Mouse (Mus musculus) hindbrain, embryonic 11.5 days (tissue): ENCODE data around the gene Ank. TPM values are rescaled to one million over a fixed set of nuclear protein-coding genes. Genes with fewer than 3 reads are reported as not detected.
A peak's percentile ranks its signal among the peaks of the same experiment; 100 is the strongest.

Experiments used
- ATAC-seq: fragments of 200-750 bp; cut with Nextera tagmentation; 2 replicates; pipeline ENCODE4 v1.8.0; 2017; ENCODE audit warnings: mild to moderate bottlenecking, moderate TSS enrichment, moderate library complexity; ENCODE audit not compliant: low FRiP score
- DNase-seq: peaks from one replicate; pipeline ENCODE4 v3.0.0-alpha.2; 2015; ENCODE audit warnings: low spot score
- H3K27ac ChIP-seq: fragments of 300-500 bp; sonication (generic); 2 replicates; pipeline ENCODE4 v1.5.1; 2014; ENCODE audit warnings: mild to moderate bottlenecking, low read depth, low read length
- H3K27me3 ChIP-seq: fragments of 300-500 bp; sonication (generic); 2 replicates; pipeline ENCODE4 v1.6.1; 2014; ENCODE audit warnings: mild to moderate bottlenecking, low read length, moderate library complexity, mixed read lengths; ENCODE audit not compliant: control insufficient read depth, insufficient read depth
- H3K36me3 ChIP-seq: fragments of 300-500 bp; sonication (generic); 2 replicates; pipeline ENCODE4 v1.6.1; 2014; ENCODE audit warnings: mild to moderate bottlenecking, low read length, moderate library complexity, mixed read lengths; ENCODE audit not compliant: control insufficient read depth, insufficient read depth
- H3K4me1 ChIP-seq: fragments of 300-500 bp; sonication (generic); replicated peaks from 2 replicates; pipeline ENCODE4 v1.6.1; 2014; ENCODE audit warnings: low read length, mixed read lengths; ENCODE audit not compliant: control insufficient read depth, insufficient read depth
- H3K4me2 ChIP-seq: fragments of 300-500 bp; sonication (generic); replicated peaks from 2 replicates; pipeline ENCODE4 v1.6.1; 2014; ENCODE audit warnings: mild to moderate bottlenecking, low read depth, low read length
- H3K4me3 ChIP-seq: fragments of 300-500 bp; sonication (generic); 2 replicates; pipeline ENCODE4 v1.5.1; 2014; ENCODE audit warnings: low read depth, low read length
- H3K9ac ChIP-seq: fragments of 300-500 bp; sonication (generic); 2 replicates; pipeline ENCODE4 v1.6.1; 2014; ENCODE audit warnings: low read depth, low read length
- H3K9me3 ChIP-seq: fragments of 300-500 bp; sonication (generic); 2 replicates; pipeline ENCODE4 v1.6.1; 2016; ENCODE audit warnings: low read length; ENCODE audit not compliant: control insufficient read depth
- WGBS: fragments of 180-500 bp; shearing (Covaris S2); extraction: QIAGEN DNeasy Blood & Tissue Kit; methylation state at CpG from one replicate; pipeline ENCODE4 v1.1.7; 2014; 5-methylcytosine and 5-hydroxymethylcytosine counted together
- polyA plus RNA-seq: library from polyadenylated mRNA; unstranded; fragments of >200 nt; fragmentation: Nextera tagmentation; extraction: Ambion mirVana; gene quantifications from 2 replicates; pipeline ENCODE4 v1.2.1, GENCODE M21; 2014

Ank gene
- polyA plus RNA-seq, 1 experiment from 2014 or later: 12.1 TPM

DNA sequence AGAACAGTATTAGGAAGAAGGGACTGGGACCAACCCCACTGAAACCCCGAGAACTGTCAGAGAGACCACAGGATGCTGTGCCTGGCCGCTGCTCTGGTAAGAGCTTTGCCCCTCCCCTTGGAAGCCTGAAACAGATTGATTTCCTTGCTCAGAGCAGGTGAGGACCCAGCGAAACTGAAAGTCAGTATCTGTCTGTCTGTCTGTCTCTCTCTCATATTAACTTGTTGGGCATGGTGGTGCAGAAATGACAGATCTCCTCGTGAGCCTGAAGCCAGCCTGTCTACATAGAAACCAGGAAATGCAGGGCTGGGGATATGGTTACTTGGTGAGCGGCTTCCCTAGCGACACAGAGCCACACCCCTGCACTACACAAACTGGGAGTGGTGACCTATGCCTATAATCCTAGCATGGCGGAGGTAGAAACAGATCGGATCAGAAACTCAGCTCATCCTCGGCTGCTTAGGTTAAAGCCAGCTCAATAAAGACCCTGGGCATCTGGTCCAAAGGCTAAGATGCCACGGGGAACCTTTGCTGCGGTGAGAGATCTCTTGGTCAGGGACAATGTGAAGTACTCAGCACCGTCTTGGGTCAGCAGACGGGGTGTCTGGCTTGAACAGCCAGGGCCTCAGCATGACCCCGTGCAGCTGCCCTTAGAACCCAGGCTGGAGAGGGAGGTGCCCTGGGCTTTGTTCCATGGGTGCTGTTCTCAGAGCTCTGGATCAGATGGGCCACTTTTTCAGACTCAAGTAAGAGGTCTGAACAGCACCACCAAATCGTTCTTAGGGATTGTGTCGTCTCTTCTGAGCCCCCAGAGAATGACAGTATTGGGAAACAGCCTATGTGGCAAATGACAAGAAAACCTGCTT, 111.7 kb downstream of the Ank start:
- no peak overlapping the region for H3K27ac ChIP-seq
- H3K4me2 ChIP-seq: no peak overlapping the region
- H3K4me1 ChIP-seq: 0 out of 2 replicates have a peak, but pooled peaks cover 6% of the 10 kb centered on the region
- no peaks in the 10 kb centered on the region for H3K9me3 ChIP-seq
- ATAC-seq (no peak), DNase-seq (no peak)
- no peak overlapping the region for H3K9ac ChIP-seq
- H3K4me3 ChIP-seq: no peak overlapping the region
- 0 out of 2 replicates have a peak, but pooled peaks cover 2% of the 10 kb centered on the region for H3K36me3 ChIP-seq
- 84% methylated on average over 16 of the region's 16 CpGs for WGBS
- H3K27me3 ChIP-seq: no peaks in the 10 kb centered on the region

DNA sequence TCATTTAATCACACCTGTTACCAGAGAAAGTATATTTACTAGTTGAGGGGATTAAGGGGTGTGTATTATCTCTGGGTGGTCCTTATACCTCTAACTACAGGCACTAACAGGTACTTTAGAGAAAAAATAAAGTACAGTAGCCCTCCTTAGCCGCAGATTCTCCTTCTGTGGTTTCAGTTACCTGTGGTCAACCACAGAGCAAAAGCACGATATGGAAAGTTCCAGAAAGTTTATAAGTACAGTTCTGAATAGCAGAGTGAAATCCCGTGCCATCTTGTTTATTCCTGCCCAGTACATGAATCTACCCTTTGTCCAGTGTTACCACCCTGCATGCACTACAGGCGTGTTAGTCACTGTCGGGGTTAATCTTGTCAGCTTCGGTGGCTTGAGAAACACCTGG, 112.4 kb downstream of the Ank start:
- no peaks in the 10 kb centered on the region for H3K9me3 ChIP-seq
- 0 out of 2 replicates have a peak, but pooled peaks cover 6% of the 10 kb centered on the region for H3K4me1 ChIP-seq
- H3K4me2 ChIP-seq: no peak overlapping the region
- 92% methylated on average over 6 of the region's 6 CpGs for WGBS
- no peaks in the 10 kb centered on the region for H3K27me3 ChIP-seq
- no peak overlapping the region for H3K4me3 ChIP-seq
- no peak overlapping the region for H3K9ac ChIP-seq
- no peak overlapping the region for H3K27ac ChIP-seq
- DNase-seq: no peak
- 0 out of 2 replicates have a peak, but pooled peaks cover 2% of the 10 kb centered on the region for H3K36me3 ChIP-seq
- ATAC-seq: no peak

DNA sequence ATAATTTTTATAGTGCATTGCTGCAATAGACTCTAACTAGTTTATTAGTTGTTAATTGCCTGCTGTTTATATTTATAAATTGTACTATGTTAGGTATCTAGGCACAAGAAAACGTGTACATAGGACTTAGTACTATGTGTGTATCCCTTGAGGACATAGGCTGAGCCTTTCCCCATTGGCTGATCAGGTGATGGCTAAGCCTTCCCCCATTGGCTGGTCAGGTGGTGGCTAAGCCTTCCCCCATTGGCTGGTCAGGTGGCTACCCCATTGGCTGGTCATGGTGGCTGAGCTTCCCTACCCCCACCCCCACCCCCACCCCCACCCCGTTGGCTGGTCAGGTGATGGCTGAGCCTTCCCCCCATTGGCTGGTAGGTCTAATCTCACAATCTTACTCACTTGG, 113.4 kb downstream of the Ank start:
- H3K4me1 ChIP-seq: 0 out of 2 replicates have a peak, but pooled peaks cover 6% of the 10 kb centered on the region
- ATAC-seq: no peak

DNA sequence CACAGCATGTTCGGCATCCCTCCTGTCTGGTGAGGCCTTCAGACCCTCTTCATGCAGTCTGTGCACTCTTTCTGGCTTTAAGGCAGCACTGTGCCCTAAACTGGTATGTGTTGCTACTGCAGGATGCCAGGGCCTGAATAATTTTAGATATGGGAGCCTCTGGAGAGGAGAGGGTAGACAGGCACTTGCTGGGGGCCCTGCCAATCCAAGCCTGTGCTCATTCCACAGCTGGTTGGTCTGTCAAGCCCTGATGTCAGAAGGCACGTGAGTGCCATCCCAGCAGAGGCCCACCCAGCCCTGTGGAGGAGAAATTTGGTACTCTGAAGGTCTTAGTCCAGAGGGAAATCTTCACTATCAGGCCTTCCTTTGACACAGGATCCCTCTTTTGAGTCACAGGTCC, 114.3 kb downstream of the Ank start:
- WGBS: 74% methylated on average over 2 of the region's 2 CpGs
- Histone ChIP-seq H3K27ac (no peak overlapping the region), H3K9me3 (no peaks in the 10 kb centered on the region), H3K9ac (no peak overlapping the region), H3K4me2 (no peak overlapping the region), H3K27me3 (no peaks in the 10 kb centered on the region), H3K4me3 (no peak overlapping the region), H3K4me1 (0 out of 2 replicates have a peak, but pooled peaks cover 6% of the 10 kb centered on the region), H3K36me3 (0 out of 2 replicates have a peak, but pooled peaks cover 2% of the 10 kb centered on the region)
- no peak for ATAC-seq
- no peak for DNase-seq

More for the DNA sequence above, 113.4 kb downstream of the Ank start:
- Histone ChIP-seq H3K4me2 (no peak overlapping the region), H3K36me3 (0 out of 2 replicates have a peak, but pooled peaks cover 2% of the 10 kb centered on the region), H3K27ac (no peak overlapping the region), H3K27me3 (no peaks in the 10 kb centered on the region), H3K4me3 (no peak overlapping the region), H3K9me3 (no peaks in the 10 kb centered on the region), H3K9ac (no peak overlapping the region)
- WGBS: 85% methylated on average over 2 of the region's 2 CpGs
- no peak for DNase-seq

DNA sequence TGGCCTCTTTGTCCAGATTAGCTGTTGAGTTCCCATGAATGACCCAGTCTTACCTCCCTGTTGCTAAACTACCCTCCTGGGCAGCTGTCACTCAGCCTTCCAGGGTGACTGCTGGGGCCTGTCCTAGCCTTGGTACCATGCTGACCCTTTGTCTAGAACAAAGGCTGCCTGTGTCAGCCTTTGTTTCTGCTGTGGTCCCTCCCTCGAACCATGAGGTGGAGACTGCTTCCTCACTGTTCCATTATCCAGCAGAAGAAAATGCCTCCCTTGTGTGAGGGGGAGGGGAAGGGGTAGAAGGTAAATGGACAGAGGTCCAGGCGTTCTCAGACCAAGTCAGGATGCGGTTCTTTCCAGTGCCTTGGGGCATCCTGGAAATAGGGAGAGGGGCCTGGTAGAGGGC, 115.2 kb downstream of the Ank start:
- ATAC-seq (peak; percentile 91), DNase-seq (peak; percentile 62)
- Histone ChIP-seq H3K36me3 (0 out of 2 replicates have a peak, but pooled peaks cover 2% of the 10 kb centered on the region), H3K9ac (no peak overlapping the region), H3K4me3 (no peak overlapping the region), H3K4me1 (0 out of 2 replicates have a peak, but pooled peaks cover 6% of the 10 kb centered on the region), H3K9me3 (no peaks in the 10 kb centered on the region), H3K27ac (peak overlapping the region; percentile 56), H3K27me3 (no peaks in the 10 kb centered on the region), H3K4me2 (no peak overlapping the region)
- 22% methylated on average over 3 of the region's 3 CpGs for WGBS

DNA sequence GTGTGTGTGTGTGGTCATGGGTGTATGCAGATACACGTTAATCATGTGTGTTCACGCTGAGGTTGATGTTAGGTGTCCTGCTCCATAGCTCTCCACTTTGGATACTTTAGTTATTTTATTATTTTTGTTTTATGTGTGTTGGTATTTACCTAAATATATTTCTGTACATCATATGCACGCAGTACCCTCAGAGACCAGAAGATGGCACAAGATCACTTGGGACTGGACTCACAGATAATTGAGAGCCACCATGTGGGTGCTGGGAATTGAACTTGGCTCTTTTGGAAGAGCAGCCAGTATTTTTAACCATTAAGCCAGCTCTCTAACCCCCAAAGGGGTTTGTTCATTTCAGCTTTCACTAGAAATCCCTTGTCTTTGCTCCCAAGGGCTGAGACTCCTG, 116.0 kb downstream of the Ank start:
- Histone ChIP-seq H3K9ac (no peak overlapping the region), H3K27ac (no peak overlapping the region; the same call in 1 of the 2 replicates), H3K36me3 (0 out of 2 replicates have a peak, but pooled peaks cover 2% of the 10 kb centered on the region), H3K27me3 (no peaks in the 10 kb centered on the region), H3K9me3 (no peaks in the 10 kb centered on the region), H3K4me3 (no peak overlapping the region), H3K4me1 (0 out of 2 replicates have a peak, but pooled peaks cover 6% of the 10 kb centered on the region), H3K4me2 (no peak overlapping the region)
- DNase-seq: peak; percentile 52
- no peak; the same call in 1 of the 2 replicates for ATAC-seq
- WGBS: 88% methylated on average over 3 of the region's 3 CpGs

DNA sequence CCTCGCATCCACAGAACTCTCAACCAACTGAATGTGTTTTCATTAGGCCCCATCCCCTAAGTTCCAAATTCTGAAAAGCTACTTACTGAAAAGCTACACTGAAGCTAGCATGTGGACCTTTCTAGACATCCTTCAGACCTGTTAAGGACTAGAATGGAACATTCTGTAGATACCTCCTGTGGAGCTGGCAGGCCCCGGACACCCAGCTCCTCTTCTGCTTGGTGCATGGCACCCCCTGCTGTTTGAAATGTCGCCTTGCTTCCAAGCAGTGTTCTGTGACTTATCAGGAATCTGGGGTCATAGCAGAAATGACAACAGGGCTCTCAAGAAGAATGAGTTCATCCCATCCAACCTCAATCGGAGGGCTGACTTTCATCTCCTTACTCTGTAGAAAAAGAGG, 116.6 kb downstream of the Ank start:
- peak; percentile 50 for DNase-seq
- Histone ChIP-seq H3K4me2 (no peak overlapping the region), H3K27me3 (no peaks in the 10 kb centered on the region), H3K36me3 (0 out of 2 replicates have a peak, but pooled peaks cover 2% of the 10 kb centered on the region), H3K9ac (no peak overlapping the region), H3K27ac (no peak overlapping the region), H3K9me3 (no peaks in the 10 kb centered on the region), H3K4me1 (0 out of 2 replicates have a peak, but pooled peaks cover 6% of the 10 kb centered on the region), H3K4me3 (no peak overlapping the region)
- ATAC-seq: no peak
- 80% methylated on average over 4 of the region's 4 CpGs for WGBS

DNA sequence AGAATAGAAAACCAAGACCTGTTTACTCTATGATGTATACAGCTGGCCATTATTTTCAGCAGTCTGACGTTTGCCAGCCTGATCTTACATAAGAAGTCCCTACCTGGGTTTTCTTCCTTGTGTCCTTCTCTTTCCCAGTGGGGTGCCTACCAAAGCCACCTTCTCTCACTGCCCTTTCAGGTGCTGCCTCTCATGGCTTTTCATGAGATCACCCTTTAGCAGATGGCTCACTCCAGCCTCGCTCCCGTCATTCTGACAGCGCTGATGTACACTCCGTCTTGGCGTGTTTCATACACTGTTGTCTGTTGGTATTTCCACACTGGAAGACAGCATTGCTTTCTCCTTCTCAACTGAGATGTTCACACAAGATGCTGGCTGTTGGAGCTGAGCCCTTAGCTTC, 117.1 kb downstream of the Ank start:
- ATAC-seq (no peak), DNase-seq (no peak)
- WGBS: 95% methylated on average over 6 of the region's 6 CpGs
- no peak overlapping the region for H3K9ac ChIP-seq
- no peaks in the 10 kb centered on the region for H3K9me3 ChIP-seq
- H3K4me1 ChIP-seq: 0 out of 2 replicates have a peak, but pooled peaks cover 6% of the 10 kb centered on the region
- H3K27me3 ChIP-seq: no peaks in the 10 kb centered on the region
- no peak overlapping the region for H3K4me2 ChIP-seq
- no peak overlapping the region for H3K4me3 ChIP-seq
- H3K36me3 ChIP-seq: 0 out of 2 replicates have a peak, but pooled peaks cover 2% of the 10 kb centered on the region
- no peak overlapping the region for H3K27ac ChIP-seq
